Mouse (Mus musculus): ENCODE results near the gene Actr1a. TPM values are rescaled to one million over a fixed set of nuclear protein-coding genes. Genes with fewer than 3 reads are reported as not detected.

Actr1a gene
- polyA plus RNA-seq, 1 experiment = 60.5 TPM

DNA sequence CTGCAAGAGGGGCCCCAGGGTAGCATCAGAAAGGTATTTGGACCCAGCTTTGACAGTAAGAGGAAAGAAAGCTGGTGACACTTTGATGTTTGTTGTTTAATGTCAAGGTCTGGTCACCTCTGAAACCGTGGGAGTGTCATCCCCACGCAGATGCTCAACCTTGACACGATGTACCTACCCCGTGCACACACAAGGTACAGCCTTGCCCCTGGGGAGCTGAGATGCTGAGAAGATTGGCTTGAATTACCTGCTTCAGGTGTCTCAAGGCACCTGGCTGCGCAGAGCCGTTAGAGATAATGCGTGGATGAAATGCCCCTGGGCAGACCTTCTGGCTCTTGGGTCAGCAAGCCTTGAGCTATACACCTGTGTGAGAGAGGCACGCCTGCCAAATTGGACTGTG is 18.9 kb upstream of the Actr1a start:
- WGBS = 87% methylated on average over 8 of the region's 8 CpGs
- no peak for DNase-seq (ENCODE audit: low read depth in 1 of 2, low spot score in 2 of 2)
- TF ChIP-seq POLR2A (IDR thresholded peaks at IDR 0.05; ENCODE audit: low read depth, low read length) (no peak), CTCF (IDR thresholded peaks at IDR 0.05; ENCODE audit: extremely low read depth, insufficient read depth, insufficient read length, insufficient replicate concordance) (no peak)
- H3K36me3 ChIP-seq (ENCODE audit: control insufficient read depth, insufficient read depth, low read length) = no peaks in the 10 kb centered on the region
- H3K4me3 ChIP-seq (ENCODE audit: extremely low read depth, insufficient read depth, insufficient read length) = no peak overlapping the region
- no peak overlapping the region for H3K27ac ChIP-seq (ENCODE audit: insufficient read depth, low read length)
- no peaks in the 10 kb centered on the region for H3K27me3 ChIP-seq (ENCODE audit: control insufficient read depth, insufficient read depth, low read length)
- H3K4me1 ChIP-seq (ENCODE audit: control insufficient read depth, insufficient read depth, insufficient read length) = no peaks in the 10 kb centered on the region

DNA sequence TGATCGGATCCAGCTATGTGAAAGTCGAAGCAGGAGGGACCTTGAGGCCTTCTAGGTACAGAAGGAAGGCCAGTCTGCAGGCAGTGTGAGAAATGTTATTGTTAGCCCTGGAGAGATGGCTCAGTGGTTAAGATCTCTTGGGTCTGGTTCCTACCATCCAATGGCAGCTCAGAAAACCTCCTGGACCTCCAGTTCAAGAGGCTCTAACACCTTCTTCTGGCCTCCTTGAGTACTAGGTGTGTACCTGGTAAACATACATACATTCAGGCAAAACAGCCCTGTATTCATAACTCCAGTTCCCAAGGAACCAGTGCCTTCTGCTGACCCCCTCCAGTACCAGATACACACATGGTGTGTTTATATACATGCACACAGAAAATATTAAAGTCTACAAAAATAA is 18.4 kb upstream of the Actr1a start:
- no peak for TF ChIP-seq CTCF (IDR thresholded peaks at IDR 0.05; ENCODE audit: extremely low read depth, insufficient read depth, insufficient read length, insufficient replicate concordance)
- TF ChIP-seq POLR2A (IDR thresholded peaks at IDR 0.05; ENCODE audit: low read depth, low read length) = no peak
- no peak for DNase-seq (ENCODE audit: low read depth in 1 of 2, low spot score in 2 of 2)
- H3K4me3 ChIP-seq (ENCODE audit: extremely low read depth, insufficient read depth, insufficient read length) = no peak overlapping the region
- H3K27ac ChIP-seq (ENCODE audit: insufficient read depth, low read length) = no peak overlapping the region
- H3K4me1 ChIP-seq (ENCODE audit: control insufficient read depth, insufficient read depth, insufficient read length) = no peaks in the 10 kb centered on the region
- H3K27me3 ChIP-seq (ENCODE audit: control insufficient read depth, insufficient read depth, low read length) = no peaks in the 10 kb centered on the region
- 91% methylated on average over 2 of the region's 2 CpGs for WGBS
- H3K36me3 ChIP-seq (ENCODE audit: control insufficient read depth, insufficient read depth, low read length) = no peaks in the 10 kb centered on the region

- H3K4me3 ChIP-seq (ENCODE audit: extremely low read depth, insufficient read depth, insufficient read length) = no peak overlapping the region
- no peaks in the 10 kb centered on the region for H3K27me3 ChIP-seq (ENCODE audit: control insufficient read depth, insufficient read depth, low read length)
- no peaks in the 10 kb centered on the region for H3K36me3 ChIP-seq (ENCODE audit: control insufficient read depth, insufficient read depth, low read length)
- TF ChIP-seq CTCF (IDR thresholded peaks at IDR 0.05; ENCODE audit: extremely low read depth, insufficient read depth, insufficient read length, insufficient replicate concordance) = no peak
- no peak for TF ChIP-seq POLR2A (IDR thresholded peaks at IDR 0.05; ENCODE audit: low read depth, low read length)
- no peaks in the 10 kb centered on the region for H3K4me1 ChIP-seq (ENCODE audit: control insufficient read depth, insufficient read depth, insufficient read length)
- 97% methylated on average over 12 of the region's 12 CpGs for whole genome bisulfite sequencing
- H3K27ac ChIP-seq (ENCODE audit: insufficient read depth, low read length) = no peak overlapping the region
- DNase-seq (ENCODE audit: low read depth in 1 of 2, low spot score in 2 of 2) = no peak
Measured at GRCm38 (mm10) chr19:46412056-46412805, 16.7 kb upstream of the Actr1a start.

DNA sequence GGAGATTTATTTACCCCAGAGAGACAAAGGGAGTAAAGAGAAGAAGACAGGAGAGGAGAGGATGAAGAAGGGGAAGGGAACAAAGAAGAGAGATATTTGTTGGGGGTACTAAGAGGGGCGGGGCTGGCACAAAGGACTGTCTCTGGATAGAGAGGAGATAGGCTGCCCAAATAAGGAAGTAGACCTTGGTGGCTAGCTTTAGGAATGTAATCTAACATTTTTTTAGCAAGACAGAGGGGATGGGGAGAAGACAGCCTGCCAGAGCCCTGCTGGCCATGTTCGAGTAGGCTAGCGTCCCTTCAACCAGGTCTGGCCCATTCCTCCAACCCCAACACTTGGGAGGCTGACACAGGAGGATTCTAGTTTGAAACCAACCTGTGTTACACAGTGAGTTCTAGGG is 14.0 kb upstream of the Actr1a start:
- WGBS = 84% methylated on average over 3 of the region's 3 CpGs
- Histone ChIP-seq H3K27me3 (ENCODE audit: control insufficient read depth, insufficient read depth, low read length) (no peaks in the 10 kb centered on the region), H3K4me3 (ENCODE audit: extremely low read depth, insufficient read depth, insufficient read length) (no peak overlapping the region), H3K36me3 (ENCODE audit: control insufficient read depth, insufficient read depth, low read length) (0 out of 2 replicates have a peak, but pooled peaks cover 2% of the 10 kb centered on the region), H3K4me1 (ENCODE audit: control insufficient read depth, insufficient read depth, insufficient read length) (no peaks in the 10 kb centered on the region), H3K27ac (ENCODE audit: insufficient read depth, low read length) (no peak overlapping the region)
- no peak for DNase-seq (ENCODE audit: low read depth in 1 of 2, low spot score in 2 of 2)
- TF ChIP-seq CTCF (IDR thresholded peaks at IDR 0.05; ENCODE audit: extremely low read depth, insufficient read depth, insufficient read length, insufficient replicate concordance) (no peak), POLR2A (IDR thresholded peaks at IDR 0.05; ENCODE audit: low read depth, low read length) (no peak)

- 87% methylated on average over 8 of the region's 8 CpGs for WGBS
- 0 out of 2 replicates have a peak, but pooled peaks cover 2% of the 10 kb centered on the region for H3K36me3 ChIP-seq (ENCODE audit: control insufficient read depth, insufficient read depth, low read length)
- no peak overlapping the region for H3K4me3 ChIP-seq (ENCODE audit: extremely low read depth, insufficient read depth, insufficient read length)
- no peaks in the 10 kb centered on the region for H3K27me3 ChIP-seq (ENCODE audit: control insufficient read depth, insufficient read depth, low read length)
- no peak for DNase-seq (ENCODE audit: low read depth in 1 of 2, low spot score in 2 of 2)
- TF ChIP-seq CTCF (IDR thresholded peaks at IDR 0.05; ENCODE audit: extremely low read depth, insufficient read depth, insufficient read length, insufficient replicate concordance) = no peak
- no peak for TF ChIP-seq POLR2A (IDR thresholded peaks at IDR 0.05; ENCODE audit: low read depth, low read length)
- H3K27ac ChIP-seq (ENCODE audit: insufficient read depth, low read length) = no peak overlapping the region
- no peaks in the 10 kb centered on the region for H3K4me1 ChIP-seq (ENCODE audit: control insufficient read depth, insufficient read depth, insufficient read length)
Measured at GRCm38 (mm10) chr19:46406592-46407386, 11.2 kb upstream of the Actr1a start.

- DNase-seq (ENCODE audit: low read depth in 1 of 2, low spot score in 2 of 2) = no peak
- no peak for TF ChIP-seq POLR2A (IDR thresholded peaks at IDR 0.05; ENCODE audit: low read depth, low read length)
- TF ChIP-seq CTCF (IDR thresholded peaks at IDR 0.05; ENCODE audit: extremely low read depth, insufficient read depth, insufficient read length, insufficient replicate concordance) = no peak
- H3K36me3 ChIP-seq (ENCODE audit: control insufficient read depth, insufficient read depth, low read length) = 0 out of 2 replicates have a peak, but pooled peaks cover 2% of the 10 kb centered on the region
- H3K4me1 ChIP-seq (ENCODE audit: control insufficient read depth, insufficient read depth, insufficient read length) = no peaks in the 10 kb centered on the region
- H3K27me3 ChIP-seq (ENCODE audit: control insufficient read depth, insufficient read depth, low read length) = no peaks in the 10 kb centered on the region
- 96% methylated on average over 1 of the region's 1 CpGs for WGBS
- no peak overlapping the region for H3K4me3 ChIP-seq (ENCODE audit: extremely low read depth, insufficient read depth, insufficient read length)
- no peak overlapping the region for H3K27ac ChIP-seq (ENCODE audit: insufficient read depth, low read length)
Measured at GRCm38 (mm10) chr19:46404030-46404429, 8.5 kb upstream of the Actr1a start.

Data from spleen, adult 2 months (tissue).